Mouse (Mus musculus) adrenal gland, adult (tissue): ENCODE results near the gene Zswim5.

Experiments
- DNase-seq, 2 experiments: peaks; one replicate each; pipeline ENCODE4 v3.0.0; 2022 to 2023; ENCODE audit warnings: low spot score in 1 of 2; ENCODE audit not compliant: inconsistent age in 2 of 2

Gene Zswim5

DNA sequence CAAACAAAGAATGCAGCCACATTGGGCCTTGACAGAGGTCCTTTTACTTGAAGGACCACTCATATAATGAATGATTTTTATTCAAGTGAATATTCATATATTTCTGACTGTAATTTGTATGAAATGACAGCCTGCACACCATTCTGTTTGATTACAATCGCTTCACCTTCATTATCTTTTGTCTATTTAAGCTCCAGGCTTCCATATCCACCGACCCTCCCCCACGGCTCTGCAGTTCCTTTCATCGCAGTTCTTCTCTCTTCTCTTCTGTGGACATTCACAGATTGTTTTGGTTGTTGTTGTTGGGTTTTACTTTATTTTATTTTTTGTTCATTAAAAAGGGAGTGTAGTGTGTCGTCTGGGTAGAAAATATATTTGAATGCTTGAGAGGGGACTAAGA is 34.0 kb downstream of the Zswim5 start:
- no peak for DNase-seq

DNA sequence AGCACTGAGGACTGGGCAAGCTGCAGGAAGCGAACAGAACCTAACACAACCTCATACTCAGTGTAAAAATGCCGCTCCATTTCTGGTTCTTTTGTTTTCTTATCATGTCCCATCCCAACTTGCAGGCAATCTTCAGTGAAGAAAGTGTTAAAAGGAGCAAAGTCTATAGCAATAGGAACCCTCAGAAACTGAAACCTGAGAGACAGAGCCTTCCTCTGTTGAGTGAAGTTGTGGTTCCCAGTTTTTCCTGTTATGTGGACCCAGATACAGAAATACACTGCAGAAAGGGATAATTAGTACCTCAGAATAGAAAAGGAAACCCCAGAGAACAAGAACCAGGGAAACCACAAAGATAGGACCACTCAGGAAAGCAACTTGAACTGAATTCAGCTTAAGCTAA is 36.1 kb downstream of the Zswim5 start:
- DNase-seq = no peak

DNA sequence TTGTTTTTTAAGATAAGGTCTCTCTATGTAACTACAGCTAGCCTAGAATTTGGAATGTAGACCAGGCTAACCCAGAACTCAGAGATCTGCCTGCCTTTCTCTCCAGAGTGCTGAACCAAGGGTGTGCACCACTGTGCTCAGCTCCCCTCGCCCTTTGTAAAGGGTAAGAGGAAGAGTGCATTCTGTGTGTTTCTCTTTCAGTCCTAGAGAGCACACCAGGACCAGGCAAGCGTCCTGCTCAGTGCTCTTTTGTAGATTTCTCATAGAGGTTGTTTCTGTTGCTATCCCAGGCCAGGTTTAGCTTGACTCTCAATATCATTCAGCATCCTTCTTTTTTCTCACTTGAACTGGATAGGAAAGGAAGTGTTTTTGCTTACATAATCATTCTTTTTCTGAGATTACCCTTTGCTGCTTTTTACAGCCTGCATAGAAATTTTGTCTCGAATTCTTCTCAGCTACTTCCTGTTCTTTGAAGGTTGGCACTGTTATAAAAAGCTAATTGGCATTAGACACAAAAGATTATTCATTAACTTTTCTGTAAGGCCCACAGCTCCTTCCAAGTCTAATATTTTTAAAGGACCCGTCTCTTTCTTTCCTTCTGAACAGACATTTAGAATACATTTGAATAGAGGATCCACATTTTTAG is 51.0 kb downstream of the Zswim5 start:
- DNase-seq = no peak

DNA sequence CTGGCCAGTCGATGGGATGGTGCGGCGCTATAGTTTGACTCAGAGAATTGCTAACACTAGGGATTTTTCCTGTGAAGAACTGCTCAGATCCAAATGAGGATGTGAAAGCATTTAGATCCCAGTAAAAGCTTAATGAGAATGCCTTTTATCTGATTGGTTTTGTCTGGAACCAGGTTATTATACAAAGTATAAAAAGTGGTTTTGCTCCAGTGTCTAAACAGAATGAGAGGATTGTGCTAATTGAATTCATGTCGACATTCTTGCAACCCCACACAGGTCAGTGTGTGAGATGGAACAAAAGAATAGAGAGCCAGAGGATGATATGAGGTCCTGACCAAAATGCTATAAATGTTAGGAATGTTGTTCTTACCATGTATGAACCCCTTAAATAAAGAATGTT is 62.4 kb downstream of the Zswim5 start:
- DNase-seq = no peak

GRCm38 (mm10) chr4:116942695-116943094 is 65.5 kb downstream of the Zswim5 start:
- DNase-seq = no peak

- no peak for DNase-seq
Observed at GRCm38 (mm10) chr4:116944055-116944454, 66.9 kb downstream of the Zswim5 start.

DNA sequence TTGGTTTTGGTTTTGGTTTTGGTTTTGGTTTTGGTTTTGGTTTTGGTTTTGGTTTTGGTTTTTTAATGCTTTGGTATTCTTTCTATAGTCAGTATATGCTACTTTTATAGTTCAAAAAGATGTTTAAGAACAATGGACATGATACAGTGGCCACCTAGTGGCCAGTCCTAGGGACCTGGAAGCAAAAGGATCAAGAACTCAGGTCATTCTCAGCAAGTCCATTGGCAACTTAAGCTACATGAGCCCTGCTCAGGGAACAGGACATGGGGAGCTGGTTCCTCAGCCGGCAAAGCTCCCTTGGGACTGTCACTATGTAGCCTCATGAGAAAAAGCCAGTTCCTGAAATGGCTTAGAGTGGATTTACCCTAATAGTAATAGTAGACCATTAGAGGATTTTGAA is 74.5 kb downstream of the Zswim5 start:
- peak in 1 of 2 experiments; percentile 26 for DNase-seq

DNA sequence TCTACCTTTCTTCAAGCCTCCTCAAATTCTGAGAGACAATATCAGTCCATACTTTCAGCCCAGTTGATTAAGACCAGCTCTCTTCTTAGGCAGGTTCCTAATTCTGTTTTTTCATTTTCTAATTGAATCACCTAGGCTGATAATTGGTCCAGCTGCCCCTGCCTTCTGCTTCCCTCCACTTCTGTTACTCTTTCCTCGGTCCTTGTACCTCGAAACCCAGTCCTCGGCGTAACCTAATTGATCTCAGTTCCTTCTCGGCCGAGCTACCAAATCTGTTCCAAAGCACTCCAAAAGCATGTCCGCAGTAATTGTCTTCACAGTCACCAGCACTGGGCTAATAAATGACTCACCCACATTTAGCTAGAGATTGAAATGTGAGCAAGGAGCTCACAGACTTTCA is 77.8 kb downstream of the Zswim5 start:
- DNase-seq = peak in 1 of 2 experiments; percentile 20

DNA sequence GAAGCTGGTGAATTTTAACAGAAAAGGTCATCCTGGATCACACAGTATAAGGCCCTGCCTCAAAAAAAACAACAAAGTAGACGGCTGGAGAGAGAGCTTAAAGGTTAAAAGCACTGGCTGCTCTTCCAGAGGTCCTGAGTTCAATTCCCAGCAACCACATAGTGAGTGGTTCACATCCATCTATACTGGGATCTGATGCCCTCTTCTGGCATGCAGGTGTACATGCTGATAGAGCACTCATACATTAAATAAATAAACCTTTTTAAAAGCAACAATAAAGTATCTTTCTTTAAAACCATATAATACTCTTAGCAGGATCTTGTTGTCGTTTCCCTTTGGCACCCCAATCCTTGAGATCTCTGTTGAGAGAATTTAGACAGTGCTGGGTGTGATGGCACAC is 99.3 kb downstream of the Zswim5 start:
- DNase-seq = no peak

DNA sequence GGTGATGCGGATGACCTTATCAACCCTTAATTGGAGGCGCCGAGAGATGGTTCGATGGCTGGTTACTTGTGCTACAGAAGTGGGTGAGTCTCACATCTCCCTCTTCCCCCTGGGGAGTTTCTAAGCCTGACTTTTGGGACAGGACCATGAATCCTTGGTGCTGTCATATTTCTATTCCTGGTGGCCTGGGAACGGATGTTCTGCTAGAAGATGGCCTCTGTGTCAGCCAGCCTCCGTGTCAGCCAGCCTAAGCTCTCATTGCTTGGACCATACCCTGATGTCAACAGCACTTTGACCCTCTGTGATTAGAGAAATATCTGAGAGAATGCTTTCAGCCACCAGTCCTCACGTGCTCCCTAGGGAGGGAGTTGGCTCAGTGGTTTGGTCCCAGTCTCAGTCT is 108.5 kb downstream of the Zswim5 start:
- DNase-seq = no peak

DNA sequence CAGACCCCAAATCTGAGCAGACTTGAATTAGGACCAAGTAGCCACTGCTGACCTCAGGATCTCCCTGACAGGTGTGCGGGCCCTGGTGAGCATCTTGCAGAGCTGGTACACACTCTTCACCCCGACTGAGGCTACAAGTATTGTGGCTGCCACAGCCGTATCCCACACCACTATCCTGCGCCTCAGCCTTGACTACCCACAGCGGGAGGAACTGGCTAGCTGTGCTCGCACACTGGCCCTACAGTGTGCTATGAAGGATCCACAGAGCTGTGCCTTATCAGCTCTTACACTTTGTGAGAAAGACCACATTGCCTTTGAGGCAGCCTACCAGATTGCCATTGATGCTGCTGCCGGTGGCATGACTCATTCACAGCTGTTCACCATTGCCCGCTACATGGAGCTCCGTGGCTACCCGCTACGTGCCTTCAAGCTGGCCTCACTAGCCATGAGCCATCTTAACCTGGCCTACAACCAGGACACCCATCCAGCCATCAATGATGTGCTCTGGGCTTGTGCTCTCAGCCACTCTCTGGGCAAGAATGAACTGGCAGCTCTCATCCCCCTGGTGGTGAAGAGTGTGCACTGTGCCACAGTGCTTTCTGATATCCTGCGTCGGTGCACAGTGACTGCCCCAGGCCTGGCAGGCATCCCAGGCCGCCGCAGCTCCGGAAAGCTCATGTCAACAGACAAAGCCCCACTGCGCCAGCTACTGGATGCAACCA is 109.4 kb downstream of the Zswim5 start:
- peak; percentile 88 to 92 for DNase-seq

- no peak for DNase-seq
Observed at GRCm38 (mm10) chr4:116987122-116987456, 109.9 kb downstream of the Zswim5 start.

DNA sequence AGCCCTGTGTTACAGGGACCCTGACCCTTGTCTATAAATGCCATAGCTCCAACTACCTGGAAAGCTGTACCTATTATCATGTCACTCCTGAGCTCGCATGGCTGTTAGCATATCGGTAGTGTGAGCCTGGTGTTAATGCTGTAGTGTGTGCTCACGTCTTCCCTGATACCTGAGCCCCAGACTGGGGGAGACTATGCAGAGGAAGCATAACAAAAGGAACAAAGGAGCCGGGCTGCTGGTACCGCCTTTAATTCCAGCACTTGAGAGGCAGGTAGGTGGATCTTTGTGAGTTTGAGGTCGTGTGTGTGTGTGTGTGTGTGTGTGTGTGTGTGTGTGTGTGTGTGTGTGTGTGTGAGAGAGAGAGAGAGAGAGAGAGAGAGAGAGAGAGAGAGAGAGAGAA is 112.6 kb downstream of the Zswim5 start:
- DNase-seq = no peak

- DNase-seq = peak; percentile 76 to 94
Observed at GRCm38 (mm10) chr4:116991366-116991765, 114.2 kb downstream of the Zswim5 start.

DNA sequence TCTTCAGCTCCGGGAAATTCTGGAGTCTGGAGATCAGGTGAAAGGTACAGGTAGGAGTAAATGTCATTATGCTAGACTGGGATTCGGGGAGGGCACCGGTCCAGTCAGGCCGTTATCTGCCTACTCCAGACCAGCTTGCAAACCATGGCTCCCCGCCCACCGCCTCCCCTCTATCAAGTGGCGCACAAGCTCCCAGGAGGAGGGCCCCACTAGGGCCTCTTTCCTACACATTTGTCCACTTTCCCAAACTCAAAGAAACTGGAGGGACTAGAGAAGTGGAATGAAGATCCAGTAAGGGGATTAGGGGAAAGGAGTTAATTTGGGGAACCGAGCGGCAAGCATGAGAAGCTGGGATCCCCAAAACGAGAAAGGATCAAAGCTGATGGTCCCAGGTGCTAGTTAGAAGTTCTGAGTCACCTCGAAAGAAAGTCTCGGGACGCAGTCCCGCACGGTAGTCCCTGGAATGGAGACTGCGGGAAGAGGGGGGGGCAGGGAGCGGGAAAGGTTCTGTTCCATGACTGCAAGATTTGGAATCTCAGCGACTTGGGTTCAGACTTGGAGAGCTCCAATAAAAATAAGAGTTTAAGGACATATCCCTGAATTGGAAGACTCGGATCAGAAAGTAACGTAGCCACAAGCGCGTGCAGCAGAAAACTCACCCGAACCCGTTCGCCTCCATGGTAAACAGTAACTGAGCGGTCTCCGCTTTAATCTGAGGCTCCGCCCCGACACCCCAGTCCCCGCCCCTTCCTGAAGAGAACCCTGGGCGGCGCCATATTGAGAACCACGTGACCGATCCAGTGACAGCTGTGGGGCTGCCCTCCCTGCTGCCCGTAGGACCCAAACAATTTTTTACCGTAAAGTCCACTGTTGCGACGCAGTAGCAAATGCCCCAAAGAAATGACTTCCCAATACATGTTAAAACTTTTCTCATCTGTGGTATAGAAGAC is 116.8 kb downstream of the Zswim5 start, which contains the start of gene Urod:
Gene Urod (minus strand): TSS at position 742 of the 950 bp plus-strand sequence.
- peak; percentile 96 to 98 for DNase-seq

GRCm38 (mm10) chr4:116995131-116995797 is 118.1 kb downstream of the Zswim5 start, which contains the start of gene Hectd3:
Hectd3 (plus strand) TSS chr4:116995317.
- peak; percentile 71 to 89 for DNase-seq

GRCm38 (mm10) chr4:116995798-116996135 is 118.6 kb downstream of the Zswim5 start:
- DNase-seq = peak; percentile 58 to 77

GRCm38 (mm10) chr4:116999513-117000154 is 122.5 kb downstream of the Zswim5 start:
- no peak for DNase-seq

GRCm38 (mm10) chr4:117001957-117002356 is 124.8 kb downstream of the Zswim5 start:
- DNase-seq = no peak
